Mouse (Mus musculus) R1 (cell line): ENCODE measurements around the gene Nlrc4.
"Not testable (repeated sequence)": the region's sequence is repeated elsewhere in the genome, so short reads cannot be mapped to it uniquely, and the experiment has no call there.

ENCODE experiments used
- DNase-seq: peaks from one replicate; pipeline ENCODE4 v3.0.0-alpha.2; 2018; ENCODE audit warnings: low read depth, low spot score

Gene Nlrc4

GRCm38 (mm10) chr17:74458711-74459408, at the start of gene Nlrc4:
TSS of gene Nlrc4 (minus strand) at chr17:74459142.
- peak; percentile 90 for DNase-seq

- peak; percentile 46 for DNase-seq
Observed at GRCm38 (mm10) chr17:74508600-74508999, 49.7 kb upstream of the Nlrc4 start.

DNA sequence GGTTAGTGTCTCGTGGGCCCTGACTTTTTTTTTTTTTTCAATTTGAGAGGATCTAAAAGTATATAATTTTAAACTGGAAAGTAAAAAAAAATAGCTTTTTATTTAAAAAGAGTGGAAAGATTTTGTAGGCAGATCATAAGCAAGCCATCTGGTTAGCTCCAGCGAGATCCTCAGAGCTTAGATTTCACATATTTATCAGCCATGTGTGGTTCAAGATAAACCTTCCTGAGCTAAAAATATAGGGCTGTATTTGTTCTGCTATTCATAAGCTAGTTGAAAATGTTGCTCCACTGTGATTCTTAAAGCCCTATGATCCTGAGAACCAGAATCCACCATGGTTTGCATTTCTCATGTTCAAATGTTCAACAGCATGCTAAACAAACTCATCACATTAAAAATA, 49.0 kb upstream of the Nlrc4 start:
- no peak for DNase-seq

GRCm38 (mm10) chr17:74501085-74501484, 42.1 kb upstream of the Nlrc4 start:
- DNase-seq, result no peak

DNA sequence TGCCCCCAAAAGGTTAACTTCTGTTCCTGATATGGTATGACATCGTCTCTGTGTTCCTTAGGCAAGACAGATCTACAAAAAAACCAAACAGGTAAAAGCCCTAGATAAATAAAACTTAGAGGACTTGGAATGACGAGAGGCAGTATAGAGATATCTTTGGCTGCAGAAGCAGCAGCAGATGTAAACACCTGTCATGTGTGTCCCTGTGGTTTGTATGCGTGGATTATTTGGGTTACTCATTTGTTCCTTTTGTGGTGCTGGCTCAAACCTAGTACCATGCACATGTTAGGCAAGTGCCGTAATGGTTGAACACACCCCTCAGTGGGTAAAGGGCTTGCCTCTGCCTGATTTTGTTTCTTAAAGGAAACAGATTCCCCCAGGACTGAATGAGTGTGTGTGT, 41.3 kb upstream of the Nlrc4 start:
- no peak for DNase-seq

DNA sequence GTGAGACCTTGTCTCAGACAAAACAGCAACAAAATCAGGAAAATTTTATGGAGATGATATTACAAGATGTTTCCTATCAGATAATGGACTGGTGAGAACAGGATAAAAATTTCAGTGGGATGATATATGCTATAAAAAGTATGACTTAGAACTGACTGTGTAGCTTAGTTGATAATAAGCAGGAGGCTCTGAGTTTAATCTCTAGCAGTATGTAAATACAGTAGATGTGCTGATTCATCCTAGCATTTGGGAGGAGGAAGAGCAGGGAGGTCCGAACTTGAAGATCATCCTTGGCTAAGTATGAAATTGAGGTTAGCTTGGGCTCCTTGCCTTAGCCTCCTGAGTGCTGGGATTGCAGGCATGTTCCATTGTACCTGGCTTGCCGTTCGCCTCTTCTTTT, 32.6 kb upstream of the Nlrc4 start:
- DNase-seq, result no peak

DNA sequence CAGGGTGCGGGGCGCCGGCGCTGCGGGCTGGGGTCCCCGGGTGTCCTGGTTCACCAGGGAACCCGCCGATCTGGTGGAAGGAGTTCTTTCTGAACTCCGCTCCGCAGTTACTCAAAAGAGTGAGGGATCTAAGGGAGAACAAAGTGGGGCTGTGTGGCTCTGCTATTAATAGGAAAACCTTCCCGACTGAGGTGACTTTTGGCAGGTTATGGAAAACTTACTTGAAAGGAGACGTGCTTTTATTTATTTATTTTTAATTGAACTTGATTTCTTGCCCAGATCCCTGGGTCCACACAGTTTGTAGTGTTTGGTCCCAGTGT, 30.9 kb upstream of the Nlrc4 start:
- no peak for DNase-seq

DNA sequence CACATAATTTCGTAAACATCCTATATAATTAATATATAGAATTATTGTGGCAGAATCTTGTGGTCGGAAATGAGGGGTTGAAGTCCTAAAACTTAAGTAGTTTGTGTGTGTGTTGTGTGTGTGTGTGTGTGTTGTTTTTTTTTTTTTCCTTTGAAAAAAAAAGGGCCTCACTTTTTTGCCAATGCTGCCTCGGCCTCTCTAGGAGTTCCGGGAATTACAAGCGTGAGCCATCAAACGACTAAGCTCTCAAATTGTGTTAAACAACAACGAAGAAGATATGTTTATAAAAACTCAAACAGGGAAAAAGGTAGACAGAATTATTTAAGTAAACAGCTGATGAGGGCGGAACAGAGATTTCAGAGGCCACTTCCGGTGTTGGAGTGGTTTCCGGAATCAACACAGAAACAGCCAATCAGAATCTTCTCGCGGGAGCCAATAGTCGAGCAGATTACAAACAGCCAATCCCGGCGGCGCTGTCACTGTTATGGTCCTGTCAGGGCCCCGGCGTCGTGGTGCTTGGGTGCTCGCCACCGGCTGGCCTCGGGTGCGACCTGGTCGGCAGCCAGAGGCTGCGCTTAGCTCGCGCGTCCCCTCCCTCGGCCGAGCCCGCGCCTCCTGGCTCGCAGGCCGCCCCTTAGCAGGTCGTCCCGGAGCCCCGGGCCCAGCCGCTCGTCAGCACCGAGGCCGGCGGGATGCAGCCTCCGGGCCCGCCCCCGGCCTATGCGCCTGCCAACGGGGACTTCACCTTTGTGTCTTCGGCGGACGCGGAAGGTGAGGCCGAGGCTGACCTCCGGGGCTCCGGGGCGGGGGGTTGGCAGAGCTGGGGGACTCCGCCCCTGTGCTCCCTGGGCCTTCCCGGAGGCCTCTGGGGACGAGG, 30.3 kb upstream of the Nlrc4 start, which contains the start of gene Yipf4:
Yipf4 (plus strand) TSS at position 470 of the 877 bp plus-strand sequence.
- peak; percentile 98 for DNase-seq

- DNase-seq, result peak; percentile 79
Observed at GRCm38 (mm10) chr17:74480361-74481069, 21.6 kb upstream of the Nlrc4 start.

- peak; percentile 82 for DNase-seq
Observed at GRCm38 (mm10) chr17:74470133-74470532, 11.2 kb upstream of the Nlrc4 start.

- DNase-seq, result not testable (repeated sequence)
Observed at GRCm38 (mm10) chr17:74467981-74468380, 9.0 kb upstream of the Nlrc4 start.

- no peak for DNase-seq
Observed at GRCm38 (mm10) chr17:74463510-74463909, 4.6 kb upstream of the Nlrc4 start.

GRCm38 (mm10) chr17:74457972-74458677, 817 bp downstream of the Nlrc4 start:
- no peak for DNase-seq

- DNase-seq, result no peak
Observed at GRCm38 (mm10) chr17:74456825-74457224, 2.1 kb downstream of the Nlrc4 start.

DNA sequence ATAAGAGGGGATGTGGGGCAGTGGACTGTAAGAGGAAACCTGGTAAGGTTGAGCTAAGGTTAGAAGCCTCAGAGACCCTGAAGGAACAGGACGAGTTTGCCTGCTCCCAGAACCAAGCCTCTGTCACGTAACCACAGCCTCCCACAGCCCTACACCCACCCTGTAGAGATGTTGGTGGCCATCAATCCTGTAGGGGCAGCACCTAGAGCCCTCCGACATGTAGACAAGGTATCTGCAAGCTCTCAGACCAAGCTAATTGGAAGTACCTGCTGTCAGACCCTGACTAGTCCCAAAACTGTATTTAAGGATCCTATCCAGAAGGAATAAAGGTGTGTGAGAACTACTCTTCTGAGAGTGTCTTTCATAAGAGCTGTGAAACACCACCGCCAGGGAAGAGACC, 3.5 kb downstream of the Nlrc4 start:
- peak; percentile 52 for DNase-seq

- no peak for DNase-seq
Observed at GRCm38 (mm10) chr17:74454660-74455059, 4.3 kb downstream of the Nlrc4 start.

GRCm38 (mm10) chr17:74453928-74454327, 5.0 kb downstream of the Nlrc4 start:
- DNase-seq, result no peak

DNA sequence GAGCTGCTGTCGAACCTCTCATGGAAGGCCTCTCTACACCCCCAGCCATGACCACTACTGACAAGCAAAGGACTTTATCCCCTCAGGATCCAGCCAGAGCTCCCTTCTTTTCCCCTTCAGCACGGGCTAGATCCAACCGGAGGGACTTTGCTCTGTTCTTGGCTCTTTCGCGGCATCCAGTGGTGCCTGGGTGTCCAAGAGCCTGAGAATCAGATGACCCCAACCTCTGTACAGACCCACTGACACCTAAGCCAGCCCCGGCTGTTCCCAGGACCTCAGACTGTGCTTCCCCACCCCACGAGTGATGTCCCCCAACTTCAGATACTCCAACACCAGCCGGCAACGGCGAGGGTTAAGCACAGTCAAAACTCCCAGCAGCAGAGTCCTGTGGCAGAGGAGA, 9.2 kb downstream of the Nlrc4 start:
- DNase-seq, result no peak

DNA sequence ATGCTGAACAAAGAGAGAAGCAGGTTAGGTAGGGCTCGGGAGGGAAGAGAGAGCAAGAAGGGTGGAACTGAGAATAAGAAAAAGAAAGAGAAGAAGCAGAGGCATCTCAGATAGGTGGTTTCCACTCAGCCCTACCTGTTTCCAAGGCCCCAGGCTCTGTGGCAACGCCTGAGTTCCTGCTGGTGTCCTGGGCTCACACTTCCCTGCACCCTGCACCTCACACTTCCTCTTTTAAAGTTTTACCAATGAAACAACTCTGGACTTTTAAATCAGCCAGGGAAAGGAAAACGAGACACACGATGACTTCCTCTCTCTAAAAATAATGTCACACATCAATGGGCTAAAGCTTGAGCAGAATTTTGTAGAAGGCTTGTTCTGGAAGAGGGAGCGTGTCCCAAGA, 18.5 kb downstream of the Nlrc4 start:
- no peak for DNase-seq

DNA sequence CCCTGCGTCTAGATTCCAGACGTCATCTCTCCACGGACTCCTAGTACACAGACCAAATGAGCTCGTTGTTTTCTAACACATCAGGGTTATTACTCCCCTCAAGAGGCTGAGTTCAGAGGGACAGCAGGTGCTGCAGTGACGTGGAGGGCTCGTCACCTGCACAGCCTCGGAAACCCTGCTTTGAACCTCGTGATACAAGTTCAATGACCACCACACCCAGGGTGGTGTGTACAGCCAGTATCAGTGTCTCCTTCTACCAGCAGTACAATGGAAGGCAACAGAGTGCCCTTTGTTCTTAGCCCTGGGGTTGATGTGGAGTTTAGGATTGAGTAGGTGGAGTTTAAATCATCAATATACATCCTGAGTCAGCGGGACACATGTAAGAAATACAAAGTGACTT, 21.2 kb downstream of the Nlrc4 start:
- no peak for DNase-seq

DNA sequence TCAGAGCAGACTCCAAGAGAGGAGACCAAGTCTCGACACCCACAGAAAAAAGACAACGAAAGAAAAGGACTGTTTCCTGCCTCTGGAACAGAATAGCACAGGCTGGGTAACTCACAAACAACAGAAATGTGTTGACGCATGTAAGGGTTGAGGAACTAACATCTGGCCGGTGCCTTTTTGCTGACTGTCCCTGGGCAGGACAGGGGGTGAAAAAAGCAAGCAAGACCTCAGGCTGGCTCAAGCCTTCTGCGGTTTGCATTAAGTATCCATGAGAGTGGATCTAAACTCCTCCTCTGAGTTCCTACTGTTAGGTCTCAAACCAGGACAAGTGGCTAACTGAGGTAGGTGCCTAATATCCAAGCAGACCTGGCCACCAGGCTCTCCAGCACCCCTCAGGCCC, 26.3 kb downstream of the Nlrc4 start:
- no peak for DNase-seq

GRCm38 (mm10) chr17:74431481-74431880, 27.5 kb downstream of the Nlrc4 start:
- DNase-seq, result peak; percentile 83
